Mouse (Mus musculus) thymus, adult 2 months (tissue): Measurements from ENCODE around the gene Adh5.

Source experiments
- CTCF ChIP-seq: fragments of 200-500 bp; IDR thresholded peaks from 2 replicates; pipeline ENCODE4 v1.5.1; 2012; ENCODE audit warnings: mild to moderate bottlenecking, control low read depth, low read length, moderate library complexity, borderline replicate concordance; ENCODE audit not compliant: control insufficient read depth, poor library complexity, insufficient read depth; ENCODE audit errors: extremely low read depth
- POLR2A ChIP-seq: fragments of 200-500 bp; IDR thresholded peaks from 2 replicates; pipeline ENCODE4 v1.6.1; 2012; ENCODE audit warnings: mild to moderate bottlenecking, low read length, control low read depth, moderate library complexity; ENCODE audit not compliant: control insufficient read depth, poor library complexity, insufficient read depth; ENCODE audit errors: extremely low read depth

- TF ChIP-seq CTCF, result no peak
- no peak for TF ChIP-seq POLR2A
Measured at GRCm38 (mm10) chr3:138410211-138410610, 32.7 kb upstream of the Adh5 start.
